ENCODE assay signal across 13 mouse cellular contexts in genomic region chr9:64233656-64234055, GRCm38 (mm10). TPM values are rescaled to one million over a fixed set of nuclear protein-coding genes. Genes with fewer than 3 reads are reported as not detected.
DNase-seq lines count a peak whose midpoint lies in the region; ATAC-seq and TF ChIP-seq lines count a peak whose summit lies in the region.
"Had no signal": no experiment of that assay in that cellular context is flagged by ENCODE, and none has a peak within 500 bp of the region (broad histone marks: within the 10 kb centered on the region; RNA-seq: fewer than 3 reads in every experiment).

No protein-coding gene starts in this region.

- no peak for TF ChIP-seq POLR2A in ES-Bruce4 (IDR thresholded peaks at IDR 0.05; ENCODE audit: insufficient read depth, low read length)

- no peak for TF ChIP-seq EP300 in heart, postnatal 0 days (IDR thresholded peaks at IDR 0.05; ENCODE audit: low read depth)
- no peak for TF ChIP-seq EP300 in ES-Bruce4 (IDR thresholded peaks at IDR 0.05; ENCODE audit: insufficient read depth, low read depth, low read length)

- no peak overlapping the region for H3K4me2 ChIP-seq in heart, postnatal 0 days (ENCODE audit: low read depth, low read length)
- no peak overlapping the region for H3K4me2 ChIP-seq in embryonic facial prominence, embryonic 13.5 days
- H3K4me2 ChIP-seq in limb, embryonic 12.5 days = no peak overlapping the region

- H3K4me1 ChIP-seq in heart, postnatal 0 days (ENCODE audit: control insufficient read depth, insufficient read depth) = peaks cover 18% of the 10 kb centered on the region; the same call in 1 of the 2 replicates
- H3K4me1 ChIP-seq in ES-Bruce4 (ENCODE audit: control insufficient read depth, insufficient read depth, low read length) = no peaks in the 10 kb centered on the region
- H3K4me1 ChIP-seq in embryonic facial prominence, embryonic 13.5 days = peaks cover 56% of the 10 kb centered on the region
- peaks cover 19% of the 10 kb centered on the region for H3K4me1 ChIP-seq in limb, embryonic 12.5 days (replicated peaks)

- TF ChIP-seq CTCF in heart, postnatal 0 days (IDR thresholded peaks at IDR 0.05; ENCODE audit: low read depth) = no peak
- no peak for TF ChIP-seq CTCF in ES-Bruce4 (IDR thresholded peaks at IDR 0.05; ENCODE audit: low read depth, low read length)

- DNase-seq in heart, postnatal 0 days (ENCODE audit: low spot score) = no peak
- DNase-seq in heart, postnatal 36 days = no peak
- no peak for DNase-seq in cerebellum, postnatal 10 days
- no peak for DNase-seq in right cerebral cortex, postnatal 4 days
- DNase-seq: thymus, postnatal 36 days had no signal

- no peaks in the 10 kb centered on the region for H3K27me3 ChIP-seq in heart, postnatal 0 days (ENCODE audit: control insufficient read depth, insufficient read depth, low read length)
- H3K27me3 ChIP-seq in ES-Bruce4 (ENCODE audit: control insufficient read depth, insufficient read depth, low read length, poor library complexity, severe bottlenecking) = no peaks in the 10 kb centered on the region
- no peaks in the 10 kb centered on the region for H3K27me3 ChIP-seq in embryonic facial prominence, embryonic 13.5 days
- H3K27me3 ChIP-seq in limb, embryonic 12.5 days = no peaks in the 10 kb centered on the region

- no peak; the same call in 1 of the 2 replicates for ATAC-seq in heart, postnatal 0 days (ENCODE audit: insufficient read depth, low read depth)
- ATAC-seq in embryonic facial prominence, embryonic 13.5 days (ENCODE audit: insufficient number of reproducible peaks, insufficient read depth, low FRiP score, low TSS enrichment, low read depth) = no peak
- no peak for ATAC-seq in limb, embryonic 12.5 days (ENCODE audit: insufficient number of reproducible peaks, insufficient read depth, low FRiP score, low TSS enrichment, low read depth)
- no peak for ATAC-seq in activated CD4-positive, CD25-positive, alpha-beta regulatory T cell, adult 4 months
- ATAC-seq: CD4-positive, CD25-positive, alpha-beta regulatory T cell, adult 4 months; forebrain, embryonic 16.5 days had no signal

- no peak overlapping the region for H3K9ac ChIP-seq in heart, postnatal 0 days (replicated peaks; ENCODE audit: low read depth, low read length)
- H3K9ac ChIP-seq in ES-Bruce4 (ENCODE audit: low read depth, poor library complexity, severe bottlenecking) = no peak overlapping the region
- no peak overlapping the region for H3K9ac ChIP-seq in embryonic facial prominence, embryonic 13.5 days
- no peak overlapping the region for H3K9ac ChIP-seq in limb, embryonic 12.5 days (replicated peaks)

- 69% methylated on average over 5 of the region's 5 CpGs for WGBS in heart, postnatal 0 days
- 14% methylated on average over 5 of the region's 5 CpGs for WGBS in embryonic facial prominence, embryonic 13.5 days
- 44% methylated on average over 5 of the region's 5 CpGs for WGBS in limb, embryonic 12.5 days

- H3K4me3 ChIP-seq in heart, postnatal 0 days (ENCODE audit: low read depth, low read length) = no peak overlapping the region
- no peak overlapping the region for H3K4me3 ChIP-seq in ES-Bruce4 (ENCODE audit: low read depth, low read length)
- no peak overlapping the region for H3K4me3 ChIP-seq in embryonic facial prominence, embryonic 13.5 days
- H3K4me3 ChIP-seq in limb, embryonic 12.5 days (replicated peaks) = no peak overlapping the region

- H3K9me3 ChIP-seq in heart, postnatal 0 days (replicated peaks; ENCODE audit: control insufficient read depth, low read length) = no peaks in the 10 kb centered on the region
- H3K9me3 ChIP-seq in ES-Bruce4 (replicated peaks; ENCODE audit: control insufficient read depth, insufficient read depth, low read length, poor library complexity, severe bottlenecking) = no peaks in the 10 kb centered on the region
- no peaks in the 10 kb centered on the region for H3K9me3 ChIP-seq in embryonic facial prominence, embryonic 13.5 days
- no peaks in the 10 kb centered on the region for H3K9me3 ChIP-seq in limb, embryonic 12.5 days

- intact Hi-C loops in heart, postnatal 36 days (cut with DNase I) = loop anchor here (2.0 kb wide), 1 partner anchor 19 kb away; the partner anchor contains the start of gene Map2k1

- H3K36me3 ChIP-seq in heart, postnatal 0 days (replicated peaks; ENCODE audit: control insufficient read depth, insufficient read depth, low read length) = no peaks in the 10 kb centered on the region
- peaks cover 5% of the 10 kb centered on the region for H3K36me3 ChIP-seq in ES-Bruce4 (ENCODE audit: control insufficient read depth, insufficient read depth, low read length, poor library complexity, severe bottlenecking)
- no peaks in the 10 kb centered on the region; the same call in 1 of the 2 replicates for H3K36me3 ChIP-seq in embryonic facial prominence, embryonic 13.5 days
- H3K36me3 ChIP-seq in limb, embryonic 12.5 days = peaks cover 6% of the 10 kb centered on the region; the same call in 1 of the 2 replicates

- H3K27ac ChIP-seq in heart, postnatal 0 days (ENCODE audit: low read depth) = 0 out of 2 replicates have a peak overlapping the region, but pooled peaks have one; percentile 56
- peak overlapping the region; percentile 15; the same call in 1 of the 2 replicates for H3K27ac ChIP-seq in ES-Bruce4 (ENCODE audit: insufficient read depth, low read length)
- H3K27ac ChIP-seq in embryonic facial prominence, embryonic 13.5 days = peak overlapping the region; percentile 89
- 0 out of 2 replicates have a peak overlapping the region, but pooled peaks have one; percentile 4 for H3K27ac ChIP-seq in limb, embryonic 12.5 days

RNA-seq across cellular contexts. Expression of gene Uchl4, which starts 1.3 kb away (rescaled TPM):
- not detected in 2 replicates for total RNA-seq in heart, postnatal 0 days (2014; rRNA removed; ENCODE audit: low replicate concordance)
- polyA plus RNA-seq in heart, postnatal 0 days (2015; fragmentation: Nextera tagmentation; extraction: Ambion mirVana) = 0.75 and 1.1 TPM in 2 replicates
- 1 to 10 TPM; 1.8 to 3.1 TPM for total RNA-seq in heart, postnatal 36 days (2021)
- polyA plus RNA-seq in ES-Bruce4 (2011; ENCODE audit: insufficient read depth, insufficient read length, low read depth, missing spikeins) = 13.2 and 14.3 TPM in 2 replicates
- 3.5 and 5.5 TPM in 2 replicates for polyA plus RNA-seq in embryonic facial prominence, embryonic 13.5 days (2015; fragmentation: Nextera tagmentation; extraction: Ambion mirVana)
- polyA plus RNA-seq in limb, embryonic 12.5 days (2016; fragmentation: Nextera tagmentation; extraction: Ambion mirVana) = 3.8 and 4.8 TPM in 2 replicates
- polyA plus RNA-seq in activated CD4-positive, CD25-positive, alpha-beta regulatory T cell, adult 4 months (2017; shearing (Covaris generic)) = 10 to 100 TPM in 1 of 2 experiments, 1 to 10 TPM in 1; 4.4 to 12.2 TPM
- total RNA-seq: hematopoietic stem cell, adult 5-6 weeks had no signal
- polyA plus RNA-seq: liver, adult 2 months had no signal

RNA-seq across cellular contexts. Expression of gene Map2k1, which starts 19.8 kb away (rescaled TPM):
- total RNA-seq in heart, postnatal 0 days (2014; rRNA removed; ENCODE audit: low replicate concordance) = 110 and 149 TPM in 2 replicates
- 57.1 and 57.7 TPM in 2 replicates for polyA plus RNA-seq in heart, postnatal 0 days (2015; fragmentation: Nextera tagmentation; extraction: Ambion mirVana)
- total RNA-seq in heart, postnatal 36 days (2021) = 10 to 100 TPM; 50.1 to 52.8 TPM
- polyA plus RNA-seq in ES-Bruce4 (2011; ENCODE audit: insufficient read depth, insufficient read length, low read depth, missing spikeins) = 80.1 and 85.7 TPM in 2 replicates
- 82.8 and 87.1 TPM in 2 replicates for polyA plus RNA-seq in embryonic facial prominence, embryonic 13.5 days (2015; fragmentation: Nextera tagmentation; extraction: Ambion mirVana)
- polyA plus RNA-seq in limb, embryonic 12.5 days (2016; fragmentation: Nextera tagmentation; extraction: Ambion mirVana) = 71.6 and 77.1 TPM in 2 replicates
- polyA plus RNA-seq in activated CD4-positive, CD25-positive, alpha-beta regulatory T cell, adult 4 months (2017; shearing (Covaris generic)) = 10 to 100 TPM; 22.9 to 26.6 TPM

RNA-seq across cellular contexts. Expression of gene Tipin, which starts 47.7 kb away (rescaled TPM):
- 19.8 and 20.9 TPM in 2 replicates for total RNA-seq in heart, postnatal 0 days (2014; rRNA removed; ENCODE audit: low replicate concordance)
- 54.1 and 60.7 TPM in 2 replicates for polyA plus RNA-seq in heart, postnatal 0 days (2015; fragmentation: Nextera tagmentation; extraction: Ambion mirVana)
- 10 to 100 TPM; 10.5 to 10.9 TPM for total RNA-seq in heart, postnatal 36 days (2021)
- polyA plus RNA-seq in ES-Bruce4 (2011; ENCODE audit: insufficient read depth, insufficient read length, low read depth, missing spikeins) = 148 and 152 TPM in 2 replicates
- polyA plus RNA-seq in embryonic facial prominence, embryonic 13.5 days (2015; fragmentation: Nextera tagmentation; extraction: Ambion mirVana) = 219 and 245 TPM in 2 replicates
- polyA plus RNA-seq in limb, embryonic 12.5 days (2016; fragmentation: Nextera tagmentation; extraction: Ambion mirVana) = 264 TPM in 2 replicates
- 10 to 100 TPM; 74.5 to 93.6 TPM for polyA plus RNA-seq in activated CD4-positive, CD25-positive, alpha-beta regulatory T cell, adult 4 months (2017; shearing (Covaris generic))

RNA-seq across cellular contexts. Expression of gene Snapc5, which starts 54.6 kb away (rescaled TPM):
- 2.5 and 4.2 TPM in 2 replicates for total RNA-seq in heart, postnatal 0 days (2014; rRNA removed; ENCODE audit: low replicate concordance)
- 31.7 and 32.0 TPM in 2 replicates for polyA plus RNA-seq in heart, postnatal 0 days (2015; fragmentation: Nextera tagmentation; extraction: Ambion mirVana)
- total RNA-seq in heart, postnatal 36 days (2021) = 10 to 100 TPM; 21.8 to 22.6 TPM
- 37.0 and 37.1 TPM in 2 replicates for polyA plus RNA-seq in ES-Bruce4 (2011; ENCODE audit: insufficient read depth, insufficient read length, low read depth, missing spikeins)
- 33.1 and 36.8 TPM in 2 replicates for polyA plus RNA-seq in embryonic facial prominence, embryonic 13.5 days (2015; fragmentation: Nextera tagmentation; extraction: Ambion mirVana)
- 28.3 and 29.3 TPM in 2 replicates for polyA plus RNA-seq in limb, embryonic 12.5 days (2016; fragmentation: Nextera tagmentation; extraction: Ambion mirVana)
- polyA plus RNA-seq in activated CD4-positive, CD25-positive, alpha-beta regulatory T cell, adult 4 months (2017; shearing (Covaris generic)) = 10 to 100 TPM; 52.3 to 56.8 TPM

Comparison
In these comparisons a context has a peak if more than half of its experiments do, and no peak if none do; other contexts are left out.
1. H3K27ac ChIP-seq: peak in every context shown above with its lines; median percentile 89 in embryonic facial prominence, embryonic 13.5 days; 56 in heart, postnatal 0 days; 15 in ES-Bruce4; 4 in limb, embryonic 12.5 days.